Mouse (Mus musculus): ENCODE measurements around the gene Rtl8b. TPM values are rescaled to one million over a fixed set of nuclear protein-coding genes. Genes with fewer than 3 reads are reported as not detected.

Gene Rtl8b
- 10 to 100 TPM; 15.1 to 16.1 TPM for total RNA-seq (2023)

GRCm38 (mm10) chrX:53670294-53670693 lies at the start of gene Rtl8b:
Rtl8b (minus strand) TSS chrX:53670408.

GRCm38 (mm10) chrX:53642980-53643961 lies 26.9 kb downstream of the Rtl8b start, which contains the start of gene Rtl8a:
Rtl8a (minus strand) TSS chrX:53643682.

Other genes with a start within 250 kb of the Rtl8b start
- not detected for gene Etd, start 235.5 kb downstream of the Rtl8b start, total RNA-seq (2023)
- gene Rtl8c, start 62.4 kb downstream of the Rtl8b start, total RNA-seq (2023): 10 to 100 TPM in 1 of 2 experiments, 1 to 10 TPM in 1; 8.1 to 10.0 TPM
- not detected for gene Gm14597, start 61.4 kb downstream of the Rtl8b start, total RNA-seq (2023)
- 10 to 100 TPM; 21.4 to 23.5 TPM for gene Rtl8a, start 26.7 kb downstream of the Rtl8b start, total RNA-seq (2023)
- not detected for gene 4930502E18Rik, start 54.4 kb upstream of the Rtl8b start, total RNA-seq (2023)
- not detected for gene 1700013H16Rik, start 87.4 kb upstream of the Rtl8b start, total RNA-seq (2023)
- not detected for gene Zfp36l3, start 106.0 kb upstream of the Rtl8b start, total RNA-seq (2023)
- 1 to 10 TPM; 2.2 to 3.5 TPM for gene Xlr, start 127.3 kb upstream of the Rtl8b start, total RNA-seq (2023)

All from monocyte, adult 59 days (primary cell).